Mouse (Mus musculus): ENCODE results near the gene 1300017J02Rik. TPM values are rescaled to one million over a fixed set of nuclear protein-coding genes. Genes with fewer than 3 reads are reported as not detected.

The 1300017J02Rik gene
- total RNA-seq, 2 experiments from 2014 or later = 0.34 to 0.45 TPM

- intact Hi-C loops (cut with DNase I) = loop anchor here (5.0 kb wide), 1 partner anchor 75 kb away; no protein-coding TSS in a partner anchor
- peak in 1 of 2 experiments; percentile 16 for DNase-seq
Measured at GRCm38 (mm10) chr9:103226806-103227205, 78.1 kb downstream of the 1300017J02Rik start.

DNA sequence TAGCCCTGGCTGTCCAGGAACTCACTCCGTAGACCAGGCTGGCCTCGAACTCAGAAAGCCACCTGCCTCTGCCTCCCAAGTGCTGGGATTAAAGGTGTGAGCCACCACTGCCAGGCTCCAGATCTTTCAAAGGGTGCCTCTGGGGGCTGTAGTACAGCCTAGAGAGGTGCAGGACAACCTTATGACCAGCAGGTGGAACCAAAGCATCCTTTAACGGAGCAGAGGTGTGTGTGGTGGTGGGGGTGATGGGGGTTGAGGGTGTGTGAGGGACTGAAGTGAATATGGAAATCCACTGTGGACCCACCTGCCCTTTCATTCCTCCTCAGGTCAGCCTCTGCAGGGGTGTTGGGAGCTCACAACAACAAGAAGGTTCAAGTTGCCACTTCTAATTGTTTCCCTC lies 79.4 kb downstream of the 1300017J02Rik start:
- intact Hi-C loops (cut with DNase I) = loop anchor here (5.0 kb wide), 1 partner anchor 77 kb away; no protein-coding TSS in a partner anchor
- peak in 1 of 2 experiments; percentile 24 for DNase-seq

DNA sequence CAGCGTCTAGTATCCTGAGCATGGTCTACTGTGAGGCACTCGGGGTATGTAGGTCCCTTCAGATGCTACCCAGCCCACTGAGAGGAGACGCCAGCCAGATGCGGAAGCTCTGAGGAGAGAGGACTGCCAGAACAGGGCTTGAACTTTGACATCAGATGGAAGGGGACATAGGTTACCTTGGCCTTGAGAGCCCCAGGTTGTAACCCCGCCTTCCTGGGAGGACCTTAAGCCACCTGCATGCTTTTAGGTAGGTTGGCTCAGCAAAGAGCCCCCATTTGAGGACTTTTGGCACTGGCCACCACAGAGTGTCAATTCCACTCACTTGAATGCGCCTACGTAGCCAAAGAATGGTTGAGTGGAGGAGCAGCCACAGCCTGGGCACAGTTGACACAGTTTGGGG lies 80.2 kb downstream of the 1300017J02Rik start:
- intact Hi-C loops (cut with DNase I) = loop anchor here (5.0 kb wide), 1 partner anchor 78 kb away; no protein-coding TSS in a partner anchor
- DNase-seq = no peak

DNA sequence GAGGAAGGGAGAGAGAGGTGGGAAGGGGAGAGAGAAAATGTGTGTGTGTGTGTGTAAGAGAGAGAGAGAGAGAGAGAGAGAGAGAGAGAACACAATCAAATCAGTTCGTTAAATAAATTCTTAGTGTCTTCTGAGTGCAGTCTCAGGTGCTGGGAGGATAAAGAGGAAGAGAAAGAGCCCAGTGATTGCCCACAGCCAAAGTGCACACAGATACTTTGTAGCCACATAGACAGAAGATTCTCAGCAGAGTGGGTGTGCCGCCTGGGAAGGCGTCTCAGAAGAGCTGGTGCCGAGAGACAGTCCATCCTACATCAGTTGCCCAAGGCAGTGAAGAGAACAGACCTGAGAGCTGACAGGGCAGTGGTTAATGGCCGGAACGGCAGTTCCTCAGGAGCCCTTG lies 90.6 kb downstream of the 1300017J02Rik start:
- intact Hi-C loops (cut with DNase I) = no loop called here

GRCm38 (mm10) chr9:103213631-103214030 lies 91.3 kb downstream of the 1300017J02Rik start:
- intact Hi-C loops (cut with DNase I) = no loop called here
- DNase-seq = peak; percentile 26 to 50

More for the DNA sequence above, 90.6 kb downstream of the 1300017J02Rik start:
- no peak for DNase-seq

GRCm38 (mm10) chr9:103212654-103213420 lies 92.0 kb downstream of the 1300017J02Rik start:
- peak in 1 of 2 experiments; percentile 21 for DNase-seq
- intact Hi-C loops (cut with DNase I) = no loop called here

GRCm38 (mm10) chr9:103208802-103209423 lies 96.0 kb downstream of the 1300017J02Rik start:
- intact Hi-C loops (cut with DNase I) = loop anchor here (10.0 kb wide), 1 partner anchor 786 kb away; no protein-coding TSS in a partner anchor
- DNase-seq = no peak

DNA sequence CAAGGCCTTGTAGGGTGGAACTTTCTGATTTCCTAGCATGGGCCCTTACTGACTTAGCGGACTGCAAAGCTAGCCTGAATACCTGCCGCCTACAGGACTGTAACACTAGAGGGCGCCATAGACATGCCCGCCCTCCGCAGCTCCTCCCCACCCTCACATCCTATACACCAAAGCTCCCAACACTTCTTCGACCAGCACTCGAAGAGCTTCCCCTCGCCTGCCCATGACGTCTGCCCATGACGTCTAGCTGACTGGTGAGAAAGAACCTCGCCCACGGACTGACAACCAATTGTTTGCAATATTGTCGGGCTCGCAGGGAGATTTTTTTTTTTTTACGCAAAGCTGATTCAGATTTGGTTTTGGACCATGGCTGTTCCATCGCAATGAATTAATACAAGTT lies 97.0 kb downstream of the 1300017J02Rik start:
- intact Hi-C loops (cut with DNase I) = loop anchor here (1.0 to 10.0 kb wide), 2 partner anchors 94 to 787 kb away; no protein-coding TSS in a partner anchor
- peak; percentile 70 to 78 for DNase-seq

DNA sequence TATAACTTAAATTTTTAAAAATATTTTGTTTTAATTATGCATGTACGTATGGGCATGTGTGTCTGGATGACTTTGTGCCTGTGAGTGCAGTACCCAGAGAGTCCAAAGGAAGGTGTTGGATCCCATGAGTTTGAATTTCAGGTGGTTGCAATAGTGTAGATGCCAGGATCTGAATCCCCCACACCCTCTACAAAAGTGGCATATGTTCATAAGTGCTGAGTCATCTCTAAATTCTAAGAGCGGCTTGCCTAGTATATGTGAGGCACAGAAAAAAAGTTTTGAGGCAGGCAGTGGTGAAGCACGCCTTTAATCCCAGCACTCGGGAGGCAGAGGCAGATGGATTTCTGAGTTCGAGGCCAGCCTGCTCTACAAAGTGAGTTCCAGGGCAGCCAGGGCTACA lies 99.1 kb downstream of the 1300017J02Rik start:
- intact Hi-C loops (cut with DNase I) = loop anchor here (10.0 kb wide), 1 partner anchor 789 kb away; no protein-coding TSS in a partner anchor
- DNase-seq = no peak

GRCm38 (mm10) chr9:103201561-103202260 lies 103.2 kb downstream of the 1300017J02Rik start, which contains the start of gene Srprb:
Srprb (minus strand) TSS chr9:103202137.
- intact Hi-C loops (cut with DNase I) = loop anchor here (10.0 kb wide), 1 partner anchor 793 kb away; no protein-coding TSS in a partner anchor

More at GRCm38 (mm10) chr9:103201561-103202260, 103.2 kb downstream of the 1300017J02Rik start, which contains the start of gene Srprb:
- DNase-seq = peak; percentile 91 to 94

Other genes starting within 250 kb of the 1300017J02Rik start
- 1 to 10 TPM; 1.5 to 1.8 TPM for gene Rab6b, start 193.3 kb downstream of the 1300017J02Rik start, total RNA-seq (2021)
- gene Srprb, start 102.9 kb downstream of the 1300017J02Rik start, total RNA-seq (2021) = 10 to 100 TPM; 16.7 to 18.6 TPM
- gene Gm20425, start 74.8 kb downstream of the 1300017J02Rik start, total RNA-seq (2021) = 1 to 10 TPM; 6.6 to 7.1 TPM
- 10 to 100 TPM; 44.6 to 49.3 TPM for gene Trf, start 74.6 kb downstream of the 1300017J02Rik start, total RNA-seq (2021)
- gene Topbp1, start 133 bp upstream of the 1300017J02Rik start, total RNA-seq (2021) = 10 to 100 TPM; 12.8 to 17.6 TPM
- 10 to 100 TPM; 85.5 to 99.8 TPM for gene Cdv3, start 60.8 kb upstream of the 1300017J02Rik start, total RNA-seq (2021)
- under 1 TPM in 1 of 2 experiments, not detected in 1; 0.65 TPM for gene Bfsp2, start 175.3 kb upstream of the 1300017J02Rik start, total RNA-seq (2021)

Data from heart, postnatal 14 days (tissue).